Mouse (Mus musculus): ENCODE data around the gene Olfr905. TPM values are rescaled to one million over a fixed set of nuclear protein-coding genes. Genes with fewer than 3 reads are reported as not detected.

Gene Olfr905
- not detected in 2 replicates for polyA plus RNA-seq (2015; fragmentation: Nextera tagmentation; extraction: Ambion mirVana)

- H3K9me3 ChIP-seq (ENCODE audit: control insufficient read depth, low read length) = no peaks in the 10 kb centered on the region
- no peak within 1 kb of the TSS for H3K4me3 ChIP-seq (ENCODE audit: low read length)
- no peaks in the 10 kb centered on the region for H3K4me1 ChIP-seq (ENCODE audit: control insufficient read depth, insufficient read depth, low read depth, low read length)
- H3K27me3 ChIP-seq (replicated peaks; ENCODE audit: control insufficient read depth, insufficient read depth, low read length) = no peaks in the 10 kb centered on the region
- no peak within 1 kb of the TSS for H3K9ac ChIP-seq (ENCODE audit: low read depth, low read length)
- H3K27ac ChIP-seq (ENCODE audit: low read depth, low read length) = no peak within 1 kb of the TSS
- H3K36me3 ChIP-seq (ENCODE audit: control insufficient read depth, insufficient read depth, low read length) = no peaks in the 10 kb centered on the region
- no peak within 1 kb of the TSS for H3K4me2 ChIP-seq (ENCODE audit: low read length)
- ATAC-seq = no peak
Measured at GRCm38 (mm10) chr9:38470807-38471206, at the start of gene Olfr905. Gene Olfr905, plus strand, starts transcription at chr9:38471107.

DNA sequence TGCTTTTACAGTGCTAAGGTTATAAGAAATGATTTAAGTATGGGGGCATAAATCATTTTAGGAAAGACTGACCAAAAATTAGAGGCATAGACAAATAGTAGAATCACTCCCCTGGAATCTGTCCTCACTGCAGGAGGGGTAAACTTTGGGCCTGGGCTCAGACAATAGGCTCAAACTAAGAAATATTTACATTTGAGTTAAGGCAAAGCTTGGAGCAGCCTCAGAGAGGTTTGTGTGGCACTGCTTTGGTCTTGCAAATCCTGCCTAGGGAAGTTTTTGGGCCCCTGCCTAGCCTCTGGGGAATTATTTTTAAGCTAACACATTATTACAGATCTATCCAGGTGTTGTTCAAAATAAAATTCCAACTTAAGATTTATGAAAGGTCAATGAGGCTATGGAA lies 47.1 kb upstream of the Olfr905 start:
- H3K36me3 ChIP-seq (ENCODE audit: control insufficient read depth, insufficient read depth, low read length) = no peaks in the 10 kb centered on the region
- H3K27ac ChIP-seq (ENCODE audit: low read depth, low read length) = no peak overlapping the region
- no peaks in the 10 kb centered on the region for H3K27me3 ChIP-seq (replicated peaks; ENCODE audit: control insufficient read depth, insufficient read depth, low read length)
- no peaks in the 10 kb centered on the region for H3K9me3 ChIP-seq (ENCODE audit: control insufficient read depth, low read length)
- no peak for ATAC-seq
- H3K4me1 ChIP-seq (ENCODE audit: control insufficient read depth, insufficient read depth, low read depth, low read length) = no peaks in the 10 kb centered on the region
- H3K9ac ChIP-seq (ENCODE audit: low read depth, low read length) = no peak overlapping the region
- H3K4me2 ChIP-seq (ENCODE audit: low read length) = no peak overlapping the region
- H3K4me3 ChIP-seq (ENCODE audit: low read length) = no peak overlapping the region

DNA sequence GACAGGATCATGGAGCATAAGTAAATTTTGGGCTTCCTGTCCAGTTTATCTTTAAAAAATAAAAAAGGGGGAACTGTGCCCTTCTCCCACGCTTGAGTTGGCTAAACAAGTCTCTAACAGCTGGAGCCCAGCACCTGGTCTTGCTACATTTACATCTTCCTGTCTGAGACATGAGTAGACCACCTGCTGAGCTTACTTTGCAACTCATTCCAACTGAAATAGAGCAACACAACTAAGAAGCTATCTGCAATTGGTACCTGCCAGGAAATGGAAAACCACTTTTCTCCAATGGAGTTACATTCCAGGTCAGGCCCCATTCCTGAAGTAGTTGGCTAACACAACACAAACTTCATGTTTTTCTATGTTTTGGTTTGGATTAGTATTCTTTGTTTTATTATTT lies 43.9 kb upstream of the Olfr905 start:
- no peaks in the 10 kb centered on the region for H3K36me3 ChIP-seq (ENCODE audit: control insufficient read depth, insufficient read depth, low read length)
- no peaks in the 10 kb centered on the region for H3K9me3 ChIP-seq (ENCODE audit: control insufficient read depth, low read length)
- no peak overlapping the region for H3K4me3 ChIP-seq (ENCODE audit: low read length)
- no peak overlapping the region for H3K4me2 ChIP-seq (ENCODE audit: low read length)
- ATAC-seq = no peak
- no peak overlapping the region for H3K27ac ChIP-seq (ENCODE audit: low read depth, low read length)
- no peak overlapping the region for H3K9ac ChIP-seq (ENCODE audit: low read depth, low read length)
- 62% methylated on average over 1 of the region's 1 CpGs for WGBS
- no peaks in the 10 kb centered on the region for H3K27me3 ChIP-seq (replicated peaks; ENCODE audit: control insufficient read depth, insufficient read depth, low read length)
- no peaks in the 10 kb centered on the region for H3K4me1 ChIP-seq (ENCODE audit: control insufficient read depth, insufficient read depth, low read depth, low read length)

DNA sequence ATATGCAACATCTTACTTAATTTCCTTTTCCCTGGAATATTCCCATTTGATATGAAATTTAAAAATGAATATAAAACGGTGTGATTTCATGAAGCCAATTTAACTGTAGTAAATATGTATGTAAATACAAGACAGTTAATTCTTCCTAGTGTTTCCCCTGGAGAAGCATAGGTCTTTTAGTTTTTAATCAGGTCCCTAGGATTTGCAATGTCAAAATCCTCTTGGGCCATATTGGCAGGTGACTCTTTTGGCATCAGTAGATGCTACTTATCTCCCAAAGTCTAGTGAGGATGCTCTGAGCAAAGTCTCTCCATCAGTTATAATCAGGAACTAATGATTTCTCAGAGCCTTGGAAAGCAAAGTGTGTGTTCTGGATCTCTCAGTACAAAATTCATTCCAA lies 41.8 kb upstream of the Olfr905 start, which contains the start of gene Olfr901:
TSS of gene Olfr901 (plus strand) at position 301 of the 400 bp plus-strand sequence.
- Histone ChIP-seq H3K27me3 (replicated peaks; ENCODE audit: control insufficient read depth, insufficient read depth, low read length) (no peaks in the 10 kb centered on the region), H3K9ac (ENCODE audit: low read depth, low read length) (no peak within 1 kb of the TSS), H3K4me3 (ENCODE audit: low read length) (no peak within 1 kb of the TSS), H3K4me2 (ENCODE audit: low read length) (no peak within 1 kb of the TSS), H3K9me3 (ENCODE audit: control insufficient read depth, low read length) (no peaks in the 10 kb centered on the region), H3K27ac (ENCODE audit: low read depth, low read length) (no peak within 1 kb of the TSS), H3K36me3 (ENCODE audit: control insufficient read depth, insufficient read depth, low read length) (no peaks in the 10 kb centered on the region), H3K4me1 (ENCODE audit: control insufficient read depth, insufficient read depth, low read depth, low read length) (no peaks in the 10 kb centered on the region)
- no peak for ATAC-seq
- 91% methylated on average over 1 of the region's 1 CpGs for WGBS

- no peaks in the 10 kb centered on the region for H3K9me3 ChIP-seq (ENCODE audit: control insufficient read depth, low read length)
- H3K27ac ChIP-seq (ENCODE audit: low read depth, low read length) = no peak within 1 kb of the TSS
- no peak within 1 kb of the TSS for H3K9ac ChIP-seq (ENCODE audit: low read depth, low read length)
- H3K4me2 ChIP-seq (ENCODE audit: low read length) = no peak within 1 kb of the TSS
- ATAC-seq = no peak
- no peaks in the 10 kb centered on the region for H3K36me3 ChIP-seq (ENCODE audit: control insufficient read depth, insufficient read depth, low read length)
- no peaks in the 10 kb centered on the region for H3K27me3 ChIP-seq (replicated peaks; ENCODE audit: control insufficient read depth, insufficient read depth, low read length)
- no peaks in the 10 kb centered on the region for H3K4me1 ChIP-seq (ENCODE audit: control insufficient read depth, insufficient read depth, low read depth, low read length)
- no peak within 1 kb of the TSS for H3K4me3 ChIP-seq (ENCODE audit: low read length)
- 93% methylated on average over 5 of the region's 5 CpGs for WGBS
Measured at GRCm38 (mm10) chr9:38447352-38447751, 23.6 kb upstream of the Olfr905 start, which contains the start of gene Olfr902. Gene Olfr902, plus strand, starts transcription at chr9:38447652.

DNA sequence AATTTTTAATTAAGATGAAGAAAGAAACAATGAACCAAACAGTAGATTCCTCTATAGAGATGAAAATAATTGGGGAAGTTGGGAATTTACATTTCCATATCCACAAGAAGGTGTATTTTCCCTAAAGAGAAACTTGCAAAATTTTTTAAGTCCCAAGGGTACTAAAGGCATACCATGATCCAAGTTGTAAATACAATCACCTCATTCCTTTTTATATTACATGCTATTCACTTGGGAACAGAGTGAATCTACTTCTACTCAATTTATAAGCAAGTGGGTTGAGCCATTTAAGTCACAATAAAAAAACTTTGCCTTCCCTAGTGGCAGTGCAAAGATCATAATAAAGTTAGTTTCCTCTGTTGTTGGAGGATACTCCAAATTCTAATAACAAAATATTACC lies 8.1 kb upstream of the Olfr905 start, which contains the start of gene Olfr904:
TSS of gene Olfr904 (plus strand) at position 301 of the 400 bp plus-strand sequence.
- Histone ChIP-seq H3K4me3 (ENCODE audit: low read length) (no peak within 1 kb of the TSS), H3K36me3 (ENCODE audit: control insufficient read depth, insufficient read depth, low read length) (no peaks in the 10 kb centered on the region), H3K4me2 (ENCODE audit: low read length) (no peak within 1 kb of the TSS), H3K9ac (ENCODE audit: low read depth, low read length) (no peak within 1 kb of the TSS), H3K4me1 (ENCODE audit: control insufficient read depth, insufficient read depth, low read depth, low read length) (no peaks in the 10 kb centered on the region), H3K9me3 (ENCODE audit: control insufficient read depth, low read length) (no peaks in the 10 kb centered on the region), H3K27me3 (replicated peaks; ENCODE audit: control insufficient read depth, insufficient read depth, low read length) (no peaks in the 10 kb centered on the region), H3K27ac (ENCODE audit: low read depth, low read length) (no peak within 1 kb of the TSS)
- no peak for ATAC-seq

DNA sequence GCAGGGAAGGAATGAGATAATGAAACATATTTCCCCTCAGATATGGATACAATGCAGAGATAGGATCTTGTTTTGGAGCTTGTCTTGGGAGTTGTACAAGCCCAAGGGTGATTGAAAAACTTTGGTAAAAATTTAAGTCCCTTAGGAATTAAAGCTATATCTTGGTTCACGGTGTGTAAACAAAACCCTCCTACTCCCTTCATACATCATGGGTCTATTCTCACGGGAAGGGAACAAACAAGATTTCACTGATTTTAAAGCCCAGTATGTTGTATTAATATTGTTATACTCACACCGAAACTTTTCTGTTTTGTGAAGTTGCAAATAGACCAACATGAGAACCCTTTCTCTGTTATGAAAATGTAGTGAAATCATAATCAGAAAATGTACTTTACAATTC lies 15.9 kb downstream of the Olfr905 start, which contains the start of gene Olfr906:
TSS of gene Olfr906 (plus strand) at position 301 of the 400 bp plus-strand sequence.
- Histone ChIP-seq H3K36me3 (ENCODE audit: control insufficient read depth, insufficient read depth, low read length) (no peaks in the 10 kb centered on the region), H3K4me1 (ENCODE audit: control insufficient read depth, insufficient read depth, low read depth, low read length) (no peaks in the 10 kb centered on the region), H3K4me2 (ENCODE audit: low read length) (no peak within 1 kb of the TSS), H3K9ac (ENCODE audit: low read depth, low read length) (no peak within 1 kb of the TSS), H3K27me3 (replicated peaks; ENCODE audit: control insufficient read depth, insufficient read depth, low read length) (no peaks in the 10 kb centered on the region), H3K4me3 (ENCODE audit: low read length) (no peak within 1 kb of the TSS), H3K27ac (ENCODE audit: low read depth, low read length) (no peak within 1 kb of the TSS), H3K9me3 (ENCODE audit: control insufficient read depth, low read length) (no peaks in the 10 kb centered on the region)
- no peak for ATAC-seq
- 94% methylated on average over 3 of the region's 3 CpGs for WGBS

- Histone ChIP-seq H3K27me3 (replicated peaks; ENCODE audit: control insufficient read depth, insufficient read depth, low read length) (no peaks in the 10 kb centered on the region), H3K4me1 (ENCODE audit: control insufficient read depth, insufficient read depth, low read depth, low read length) (no peaks in the 10 kb centered on the region), H3K9me3 (ENCODE audit: control insufficient read depth, low read length) (no peaks in the 10 kb centered on the region), H3K4me2 (ENCODE audit: low read length) (no peak within 1 kb of the TSS), H3K4me3 (ENCODE audit: low read length) (no peak within 1 kb of the TSS), H3K36me3 (ENCODE audit: control insufficient read depth, insufficient read depth, low read length) (no peaks in the 10 kb centered on the region), H3K9ac (ENCODE audit: low read depth, low read length) (no peak within 1 kb of the TSS), H3K27ac (ENCODE audit: low read depth, low read length) (no peak within 1 kb of the TSS)
- 82% methylated on average over 2 of the region's 2 CpGs for WGBS
- ATAC-seq = no peak
Measured at GRCm38 (mm10) chr9:38495501-38495900, 24.6 kb downstream of the Olfr905 start, which contains the start of gene Olfr907. Gene Olfr907, plus strand, starts transcription at chr9:38495801.

GRCm38 (mm10) chr9:38512353-38512752 lies 41.4 kb downstream of the Olfr905 start:
- Histone ChIP-seq H3K4me3 (ENCODE audit: low read length) (no peak overlapping the region), H3K9ac (ENCODE audit: low read depth, low read length) (no peak overlapping the region), H3K4me1 (ENCODE audit: control insufficient read depth, insufficient read depth, low read depth, low read length) (no peaks in the 10 kb centered on the region), H3K36me3 (ENCODE audit: control insufficient read depth, insufficient read depth, low read length) (no peaks in the 10 kb centered on the region), H3K27me3 (replicated peaks; ENCODE audit: control insufficient read depth, insufficient read depth, low read length) (no peaks in the 10 kb centered on the region), H3K9me3 (ENCODE audit: control insufficient read depth, low read length) (no peaks in the 10 kb centered on the region), H3K27ac (ENCODE audit: low read depth, low read length) (no peak overlapping the region), H3K4me2 (ENCODE audit: low read length) (no peak overlapping the region)
- 78% methylated on average over 2 of the region's 2 CpGs for WGBS
- no peak for ATAC-seq

- Histone ChIP-seq H3K27ac (ENCODE audit: low read depth, low read length) (no peak within 1 kb of the TSS), H3K4me2 (ENCODE audit: low read length) (no peak within 1 kb of the TSS), H3K9ac (ENCODE audit: low read depth, low read length) (no peak within 1 kb of the TSS), H3K4me1 (ENCODE audit: control insufficient read depth, insufficient read depth, low read depth, low read length) (no peaks in the 10 kb centered on the region), H3K9me3 (ENCODE audit: control insufficient read depth, low read length) (no peaks in the 10 kb centered on the region), H3K4me3 (ENCODE audit: low read length) (no peak within 1 kb of the TSS), H3K27me3 (replicated peaks; ENCODE audit: control insufficient read depth, insufficient read depth, low read length) (no peaks in the 10 kb centered on the region), H3K36me3 (ENCODE audit: control insufficient read depth, insufficient read depth, low read length) (no peaks in the 10 kb centered on the region)
- ATAC-seq = no peak
- 71% methylated on average over 1 of the region's 1 CpGs for WGBS
Measured at GRCm38 (mm10) chr9:38521280-38521679, 50.4 kb downstream of the Olfr905 start, which contains the start of gene Olfr911-ps1. Gene Olfr911-ps1, plus strand, starts transcription at chr9:38521580.

Measured in hindbrain, embryonic 16.5 days (tissue).